Mouse (Mus musculus): ENCODE measurements around the gene Sp2.

- TF ChIP-seq CTCF (IDR thresholded peaks at IDR 0.05; ENCODE audit: insufficient read depth, low read length) (no peak), POLR2A (IDR thresholded peaks at IDR 0.05; ENCODE audit: borderline replicate concordance, extremely low read depth, low read depth, low read length) (no peak)
Measured at GRCm38 (mm10) chr11:96967544-96968269, 15.1 kb downstream of the Sp2 start.
